Mouse (Mus musculus): Measurements from ENCODE around the gene Echdc2.

Echdc2 gene

GRCm38 (mm10) chr4:108199236-108199635 lies 34.0 kb downstream of the Echdc2 start:
- DNase-seq (ENCODE audit: low spot score), result no peak

GRCm38 (mm10) chr4:108204629-108205028 lies 39.4 kb downstream of the Echdc2 start:
- DNase-seq (ENCODE audit: low spot score), result no peak

- DNase-seq (ENCODE audit: low spot score), result no peak
Measured at GRCm38 (mm10) chr4:108213023-108213422, 47.8 kb downstream of the Echdc2 start.

- no peak for DNase-seq (ENCODE audit: low spot score)
Measured at GRCm38 (mm10) chr4:108217332-108218179, 52.3 kb downstream of the Echdc2 start, which contains the start of gene Zyg11a. Gene Zyg11a, minus strand, starts transcription at chr4:108218048.

- DNase-seq (ENCODE audit: low spot score), result no peak
Measured at GRCm38 (mm10) chr4:108219019-108219418, 53.8 kb downstream of the Echdc2 start.

GRCm38 (mm10) chr4:108222507-108222906 lies 57.3 kb downstream of the Echdc2 start:
- DNase-seq (ENCODE audit: low spot score), result no peak

GRCm38 (mm10) chr4:108225341-108225872 lies 60.2 kb downstream of the Echdc2 start:
- no peak for DNase-seq (ENCODE audit: low spot score)
